Mouse (Mus musculus) adipose tissue, adult 10 weeks (tissue): Measurements from ENCODE around the gene Gm16485. TPM values are rescaled to one million over a fixed set of nuclear protein-coding genes. Genes with fewer than 3 reads are reported as not detected.

Experiments
- polyA plus RNA-seq: library from polyadenylated mRNA; stranded (reverse); fragments of 350-450 nt; fragmentation: Illumina TruSeq; extraction: RNeasy Lipid Tissue Mini Kit (QIAGEN cat#74804); gene quantifications from one replicate; pipeline ENCODE4 v1.2.3, GENCODE M21; 2014; ENCODE audit warnings: low read depth, low replicate concordance

The Gm16485 gene
- polyA plus RNA-seq = not detected

DNA sequence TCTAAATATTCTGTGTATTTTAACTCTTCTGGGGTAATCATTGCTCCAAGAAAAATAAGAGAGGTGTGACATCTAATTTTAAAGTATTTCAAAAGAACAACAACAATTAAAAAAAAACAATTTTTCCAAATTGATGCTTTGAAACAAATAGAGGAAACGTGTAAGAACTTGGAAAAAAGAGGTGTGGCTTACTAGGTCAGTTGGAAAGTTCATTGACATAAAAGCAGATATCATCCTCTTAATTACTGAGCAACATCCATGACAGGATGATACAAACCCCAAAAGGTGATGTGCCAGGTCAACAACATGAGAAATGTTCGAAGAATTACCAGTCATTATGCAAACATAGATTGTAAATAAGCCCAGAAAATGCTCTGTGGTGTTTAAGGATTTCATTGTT lies at the start of gene Gm16485:
Gene Gm16485, plus strand, starts transcription at position 301 of the 400 bp plus-strand sequence.

Other genes starting within 250 kb of the Gm16485 start
- gene Pgr, start 72.0 kb upstream of the Gm16485 start, polyA plus RNA-seq = 0.12 TPM